Mouse (Mus musculus) cerebellum, adult 2 months (tissue): ENCODE measurements around the gene Lgals3bp.

Experiments used
- CTCF ChIP-seq: fragments of 200-500 bp; IDR thresholded peaks from 2 replicates; pipeline ENCODE4 v1.5.1; 2011; ENCODE audit warnings: low read depth, mild to moderate bottlenecking, control low read depth, low read length, moderate library complexity, borderline replicate concordance; ENCODE audit not compliant: insufficient read depth
- POLR2A ChIP-seq: fragments of 200-500 bp; IDR thresholded peaks from 2 replicates; pipeline ENCODE4 v1.6.1; 2011; ENCODE audit warnings: low read length, control low read depth, borderline replicate concordance; ENCODE audit not compliant: insufficient read depth

DNA sequence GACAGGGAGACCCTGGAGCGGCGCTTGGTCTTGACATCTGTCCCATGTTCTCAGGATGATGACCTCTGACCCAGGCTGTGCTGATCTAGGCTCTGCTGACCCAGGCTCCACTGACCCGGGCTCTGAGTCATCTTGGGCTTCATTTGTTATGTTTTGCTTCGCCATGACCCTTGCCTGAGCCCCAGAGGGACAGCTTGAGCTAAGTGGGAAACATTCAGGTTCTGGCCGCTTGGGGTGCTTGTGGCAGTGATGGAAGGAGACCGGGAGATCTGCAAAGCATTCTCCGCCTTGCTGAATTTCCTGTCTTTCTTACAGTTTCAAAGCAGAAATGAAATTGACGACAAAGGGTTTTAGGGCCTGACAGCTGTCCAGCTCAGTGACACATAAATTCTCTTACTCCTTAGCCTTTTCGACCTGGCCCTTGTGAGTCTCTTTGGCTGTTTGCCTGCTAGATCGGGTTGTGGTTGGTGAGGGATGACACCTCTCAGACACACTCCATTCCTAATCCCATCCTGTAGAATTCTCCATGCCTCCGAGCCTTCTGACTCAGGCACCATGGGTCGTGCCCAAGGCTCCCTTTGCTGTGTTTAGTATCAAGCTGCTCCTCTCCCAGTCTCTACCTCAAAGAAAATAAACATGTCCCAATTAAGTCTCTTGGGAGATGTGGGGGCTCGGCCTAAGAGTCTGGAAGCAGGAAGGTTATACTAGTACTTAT, 22.9 kb upstream of the Lgals3bp start:
- no peak for TF ChIP-seq CTCF
- no peak for TF ChIP-seq POLR2A
